Mouse (Mus musculus): ENCODE results near the gene Olfml2a. TPM values are rescaled to one million over a fixed set of nuclear protein-coding genes. Genes with fewer than 3 reads are reported as not detected.

Olfml2a gene
- total and polyA plus RNA-seq, 3 experiments, result 0.12 to 0.33 TPM; not detected in 1

DNA sequence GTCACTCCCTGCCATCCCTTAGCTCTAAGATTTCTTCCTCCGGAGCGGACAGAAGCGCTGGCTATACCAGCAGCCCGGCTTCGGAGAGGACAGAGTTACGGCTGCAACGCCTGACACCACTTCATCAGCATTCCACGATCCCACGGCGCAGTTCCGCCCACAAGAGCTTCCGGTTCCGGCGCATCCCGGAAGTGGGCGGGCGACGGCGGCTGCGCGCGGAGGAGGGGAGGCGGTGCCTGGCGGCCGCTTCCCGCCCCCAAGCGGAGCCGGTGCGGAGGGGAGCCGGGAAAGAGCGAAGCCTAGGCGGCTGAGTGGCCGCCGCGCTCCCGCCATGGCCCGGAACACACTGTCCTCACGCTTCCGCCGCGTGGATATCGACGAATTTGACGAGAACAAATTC is 76.1 kb downstream of the Olfml2a start:
- Histone ChIP-seq H3K4me1 (ENCODE audit: control insufficient read depth in 1 of 2, insufficient read depth in 2 of 2, low read length in 2 of 2) (peaks cover 19 to 31% of the 10 kb centered on the region in 2 experiments), H3K36me3 (ENCODE audit: control insufficient read depth in 1 of 2, insufficient read depth in 2 of 2, low read length in 2 of 2) (peaks cover 2 to 29% of the 10 kb centered on the region in 2 experiments; a peak in 3 of 4 replicates), H3K79me2 (ENCODE audit: control insufficient read depth, insufficient read depth, low read length, poor library complexity) (peaks cover 54% of the 10 kb centered on the region), H3K9me3 (replicated peaks; ENCODE audit: insufficient read depth, low read length) (no peaks in the 10 kb centered on the region), H3K9ac (ENCODE audit: control insufficient read depth, low read depth, low read length, poor library complexity, severe bottlenecking) (peak overlapping the region; percentile 96), H3K27me3 (ENCODE audit: control insufficient read depth in 1 of 2, insufficient read depth in 2 of 2, low read length in 2 of 2) (no peaks in the 10 kb centered on the region), H3K4me3 (ENCODE audit: control insufficient read depth in 1 of 2, insufficient read depth in 1 of 2, low read depth in 2 of 2, low read length in 2 of 2) (peak overlapping the region; percentile 65 to 85), H3K27ac (ENCODE audit: control insufficient read depth, low read depth, low read length) (peak overlapping the region; percentile 94)
- DNase-seq (ENCODE audit: low read depth, low spot score), result peak; percentile 96
- TF ChIP-seq SIN3A (IDR thresholded peaks at IDR 0.05; ENCODE audit: low read length) (peak; percentile 89), RCOR1 (IDR thresholded peaks at IDR 0.05; ENCODE audit: low read depth, low read length) (peak; percentile 6; the same call in 1 of the 2 replicates), TAL1 (IDR thresholded peaks at IDR 0.05; ENCODE audit: low read length) (no peak), ETS1 (IDR thresholded peaks at IDR 0.05; ENCODE audit: low read depth, low read length) (0 out of 2 replicates have a peak, but pooled peaks have one; percentile 8), MYC (IDR thresholded peaks at IDR 0.05; ENCODE audit: low read depth, low read length) (no peak), MAFK (IDR thresholded peaks at IDR 0.05; ENCODE audit: borderline replicate concordance, low read depth, low read length) (no peak), JUND (IDR thresholded peaks at IDR 0.05; ENCODE audit: low read depth, low read length) (no peak), ZC3H11A (IDR thresholded peaks at IDR 0.05; ENCODE audit: low read depth, low read length) (no peak), MXI1 (IDR thresholded peaks at IDR 0.05; ENCODE audit: low read depth, low read length) (peak; percentile 84), RAD21 (IDR thresholded peaks at IDR 0.05; ENCODE audit: low read depth, low read length) (no peak), ZNF384 (IDR thresholded peaks at IDR 0.05; ENCODE audit: low read depth, low read length) (no peak), E2F4 (IDR thresholded peaks at IDR 0.05; ENCODE audit: borderline replicate concordance, low read depth, low read length) (peak; percentile 76; the same call in 1 of the 2 replicates), USF1 (IDR thresholded peaks at IDR 0.05; ENCODE audit: low read depth, low read length) (no peak), CHD2 (IDR thresholded peaks at IDR 0.05; ENCODE audit: low read length) (no peak), EP300 (IDR thresholded peaks at IDR 0.05; ENCODE audit: low read depth in 1 of 2, low read length in 2 of 2) (no peak), GATA1 (IDR thresholded peaks at IDR 0.05; ENCODE audit: low read depth, low read length) (no peak), NRF1 (IDR thresholded peaks at IDR 0.05; ENCODE audit: insufficient read depth, low read depth, low read length, poor library complexity, severe bottlenecking) (peak; percentile 84), NELFE (IDR thresholded peaks at IDR 0.05; ENCODE audit: low read depth, low read length) (peak; percentile 98), HCFC1 (IDR thresholded peaks at IDR 0.05; ENCODE audit: low read depth, low read length) (peak; percentile 91), CTCF (IDR thresholded peaks at IDR 0.05 in 2 of 3, conservative IDR thresholded peaks at IDR 0.05 in 1 of 3; ENCODE audit: control insufficient read depth in 1 of 3, insufficient read depth in 1 of 3, low read depth in 2 of 3, low read length in 3 of 3, poor library complexity in 1 of 3, severe bottlenecking in 1 of 3) (no peak), UBTF (IDR thresholded peaks at IDR 0.05; ENCODE audit: borderline replicate concordance, insufficient read depth, low read depth, low read length) (0 out of 2 replicates have a peak, but pooled peaks have one; percentile 17), SMC3 (IDR thresholded peaks at IDR 0.05; ENCODE audit: low read depth, low read length) (no peak), MEF2A (IDR thresholded peaks at IDR 0.05; ENCODE audit: extremely low read depth, insufficient replicate concordance, low read depth, low read length, poor library complexity, severe bottlenecking) (no peak), ELF1 (IDR thresholded peaks at IDR 0.05; ENCODE audit: low read depth, low read length) (peak; percentile 98), ZKSCAN1 (IDR thresholded peaks at IDR 0.05; ENCODE audit: low read depth, low read length) (no peak), TBP (IDR thresholded peaks at IDR 0.05; ENCODE audit: low read depth, low read length) (peak; percentile 86), POLR2AphosphoS2 (IDR thresholded peaks at IDR 0.05; ENCODE audit: low read length) (peak; percentile 95), BHLHE40 (IDR thresholded peaks at IDR 0.05; ENCODE audit: borderline replicate concordance, low read depth, low read length) (0 out of 2 replicates have a peak, but pooled peaks have one; percentile 27), POLR2AphosphoS5 (IDR thresholded peaks at IDR 0.05; ENCODE audit: borderline replicate concordance, low read depth, low read length) (no peak), CHD1 (IDR thresholded peaks at IDR 0.05; ENCODE audit: low read depth, low read length) (no peak), MAX (IDR thresholded peaks at IDR 0.05; ENCODE audit: low read length) (peak; percentile 61), MYB (IDR thresholded peaks at IDR 0.05; ENCODE audit: low read depth, low read length) (no peak), GABPA (IDR thresholded peaks at IDR 0.05; ENCODE audit: low read depth, low read length) (no peak), TCF12 (IDR thresholded peaks at IDR 0.05; ENCODE audit: low read depth, low read length) (peak; percentile 72; the same call in 1 of the 2 replicates), MAZ (IDR thresholded peaks at IDR 0.05; ENCODE audit: low read depth, low read length) (no peak), POLR2A (IDR thresholded peaks at IDR 0.05; ENCODE audit: control insufficient read depth in 1 of 2, insufficient read depth in 1 of 2, low read depth in 1 of 2, low read length in 2 of 2, poor library complexity in 1 of 2) (peak; percentile 83 to 99), ZMIZ1 (IDR thresholded peaks at IDR 0.05; ENCODE audit: low read depth, low read length) (peak; percentile 89)

Measured in MEL (cell line).